Mouse (Mus musculus) kidney, embryonic 16.5 days (tissue): Measurements from ENCODE around the gene Dhdh. TPM values are rescaled to one million over a fixed set of nuclear protein-coding genes. Genes with fewer than 3 reads are reported as not detected.
"Not testable (repeated sequence)": the region's sequence is repeated elsewhere in the genome, so short reads cannot be mapped to it uniquely, and the experiment has no call there.

Experiments used
- ATAC-seq: fragments of 200-750 bp; cut with Nextera tagmentation; 2 replicates; pipeline ENCODE4 v1.8.0; 2017; ENCODE audit warnings: moderate TSS enrichment; ENCODE audit not compliant: low FRiP score, low TSS enrichment
- H3K27ac ChIP-seq: fragments of 300-500 bp; sonication (generic); 2 replicates; pipeline ENCODE4 v1.5.1; 2014; ENCODE audit warnings: low read length
- H3K27me3 ChIP-seq: fragments of 300-500 bp; sonication (generic); 2 replicates; pipeline ENCODE4 v1.6.1; 2014; ENCODE audit warnings: low read length, control low read depth, mixed read lengths; ENCODE audit not compliant: insufficient read depth
- H3K36me3 ChIP-seq: fragments of 300-500 bp; sonication (generic); 2 replicates; pipeline ENCODE4 v1.6.1; 2014; ENCODE audit warnings: low read length, control low read depth, mixed read lengths; ENCODE audit not compliant: insufficient read depth
- H3K4me1 ChIP-seq: fragments of 300-500 bp; sonication (generic); 2 replicates; pipeline ENCODE4 v1.6.1; 2014; ENCODE audit warnings: low read length, control low read depth, mixed read lengths; ENCODE audit not compliant: insufficient read depth
- H3K4me2 ChIP-seq: fragments of 300-500 bp; sonication (generic); replicated peaks from 2 replicates; pipeline ENCODE4 v1.6.1; 2014; ENCODE audit warnings: low read depth, low read length
- H3K4me3 ChIP-seq: fragments of 300-500 bp; sonication (generic); 2 replicates; pipeline ENCODE4 v1.5.1; 2014; ENCODE audit warnings: mild to moderate bottlenecking, low read length
- H3K9ac ChIP-seq: fragments of 300-500 bp; sonication (generic); replicated peaks from 2 replicates; pipeline ENCODE4 v1.6.1; 2014; ENCODE audit warnings: low read length
- H3K9me3 ChIP-seq: fragments of 300-500 bp; sonication (generic); 2 replicates; pipeline ENCODE4 v1.6.1; 2016; ENCODE audit warnings: low read length, control low read depth
- WGBS: fragments of 180-500 bp; shearing (Covaris S2); extraction: QIAGEN DNeasy Blood & Tissue Kit; methylation state at CpG from one replicate; pipeline ENCODE4 v1.1.7; 2014; 5-methylcytosine and 5-hydroxymethylcytosine counted together
- polyA plus RNA-seq: library from polyadenylated mRNA; unstranded; fragments of >200 nt; fragmentation: Nextera tagmentation; extraction: Ambion mirVana; gene quantifications from 2 replicates; pipeline ENCODE4 v1.2.1, GENCODE M21; 2015

Gene Dhdh
- 2.4 and 3.3 TPM in 2 replicates for polyA plus RNA-seq

- peak within 1 kb of the TSS; percentile 74 for H3K9ac ChIP-seq
- 10% methylated on average over 38 of the region's 38 CpGs for WGBS
- peak within 1 kb of the TSS; percentile 73 for H3K27ac ChIP-seq
- peak within 1 kb of the TSS; percentile 53 for H3K4me3 ChIP-seq
- H3K4me2 ChIP-seq = peak within 1 kb of the TSS; percentile 67
- peak; percentile 49 for ATAC-seq
- no peaks in the 10 kb centered on the region for H3K9me3 ChIP-seq
- no peaks in the 10 kb centered on the region for H3K27me3 ChIP-seq
- peaks cover 26% of the 10 kb centered on the region for H3K4me1 ChIP-seq
- H3K36me3 ChIP-seq = peaks cover 14% of the 10 kb centered on the region
These were observed at the start of gene Dhdh for GRCm38 (mm10) chr7:45488293-45489204. Dhdh (minus strand) TSS chr7:45488805.

- ATAC-seq = no peak
- no peaks in the 10 kb centered on the region for H3K9me3 ChIP-seq
- peaks cover 7% of the 10 kb centered on the region for H3K4me1 ChIP-seq
- H3K4me2 ChIP-seq = peak overlapping the region; percentile 83
- WGBS = 86% methylated on average over 10 of the region's 10 CpGs
- peak overlapping the region; percentile 43; the same call in 1 of the 2 replicates for H3K27ac ChIP-seq
- no peaks in the 10 kb centered on the region for H3K36me3 ChIP-seq
- H3K9ac ChIP-seq = peak overlapping the region; percentile 68
- H3K4me3 ChIP-seq = peak overlapping the region; percentile 61
- H3K27me3 ChIP-seq = no peaks in the 10 kb centered on the region
These were observed 49.0 kb upstream of the Dhdh start for GRCm38 (mm10) chr7:45537602-45538001.

GRCm38 (mm10) chr7:45535676-45536075, 47.1 kb upstream of the Dhdh start:
- Histone ChIP-seq H3K27ac (no peak overlapping the region), H3K4me3 (no peak overlapping the region), H3K27me3 (no peaks in the 10 kb centered on the region), H3K9me3 (no peaks in the 10 kb centered on the region), H3K36me3 (no peaks in the 10 kb centered on the region), H3K9ac (no peak overlapping the region), H3K4me1 (peaks cover 11% of the 10 kb centered on the region), H3K4me2 (no peak overlapping the region)
- no peak for ATAC-seq
- WGBS = 81% methylated on average over 1 of the region's 1 CpGs

- peak overlapping the region; percentile 45 for H3K9ac ChIP-seq
- no peaks in the 10 kb centered on the region for H3K9me3 ChIP-seq
- WGBS = 52% methylated on average over 2 of the region's 2 CpGs
- H3K4me1 ChIP-seq = peaks cover 28% of the 10 kb centered on the region
- H3K4me2 ChIP-seq = peak overlapping the region; percentile 33
- H3K36me3 ChIP-seq = no peaks in the 10 kb centered on the region
- H3K27me3 ChIP-seq = no peaks in the 10 kb centered on the region
- no peak for ATAC-seq
- H3K4me3 ChIP-seq = peak overlapping the region; percentile 16; the same call in 1 of the 2 replicates
- peak overlapping the region; percentile 43 for H3K27ac ChIP-seq
These were observed 42.0 kb upstream of the Dhdh start for GRCm38 (mm10) chr7:45530643-45531042.

GRCm38 (mm10) chr7:45529461-45529860, 40.9 kb upstream of the Dhdh start:
- H3K4me2 ChIP-seq = peak overlapping the region; percentile 33
- no peaks in the 10 kb centered on the region for H3K36me3 ChIP-seq
- H3K4me3 ChIP-seq = no peak overlapping the region
- H3K9ac ChIP-seq = peak overlapping the region; percentile 50; the same call in 1 of the 2 replicates
- ATAC-seq = no peak
- H3K27ac ChIP-seq = peak overlapping the region; percentile 71
- H3K27me3 ChIP-seq = no peaks in the 10 kb centered on the region
- no peaks in the 10 kb centered on the region for H3K9me3 ChIP-seq
- peaks cover 39% of the 10 kb centered on the region for H3K4me1 ChIP-seq
- WGBS = 5% methylated on average over 6 of the region's 6 CpGs

GRCm38 (mm10) chr7:45527169-45527568, 38.6 kb upstream of the Dhdh start:
- H3K27ac ChIP-seq, H3K27me3 ChIP-seq, H3K36me3 ChIP-seq, ATAC-seq, H3K4me3 ChIP-seq, H3K9ac ChIP-seq, H3K9me3 ChIP-seq: not testable (repeated sequence)
- Histone ChIP-seq H3K4me1 (peaks cover 52% of the 10 kb centered on the region), H3K4me2 (0 out of 2 replicates have a peak overlapping the region, but pooled peaks have one; percentile 89)
- WGBS = 91% methylated on average over 6 of the region's 6 CpGs

- H3K4me1 ChIP-seq = peaks cover 52% of the 10 kb centered on the region
- H3K9me3 ChIP-seq = no peaks in the 10 kb centered on the region
- no peaks in the 10 kb centered on the region for H3K27me3 ChIP-seq
- ATAC-seq = no peak
- 21% methylated on average over 7 of the region's 7 CpGs for WGBS
- peak overlapping the region; percentile 76 for H3K4me3 ChIP-seq
- peak overlapping the region; percentile 85 for H3K27ac ChIP-seq
- H3K9ac ChIP-seq = peak overlapping the region; percentile 80
- H3K4me2 ChIP-seq = peak overlapping the region; percentile 89
- no peaks in the 10 kb centered on the region for H3K36me3 ChIP-seq
These were observed 38.0 kb upstream of the Dhdh start for GRCm38 (mm10) chr7:45526474-45527120.

GRCm38 (mm10) chr7:45525809-45526473, 37.3 kb upstream of the Dhdh start, which contains the start of the genes Ppp1r15a and Plekha4:
Ppp1r15a (minus strand) TSS chr7:45526268.
Plekha4 (plus strand) TSS chr7:45526330.
- Histone ChIP-seq H3K4me3 (peak within 1 kb of the TSS; percentile 76), H3K36me3 (no peaks in the 10 kb centered on the region), H3K27me3 (no peaks in the 10 kb centered on the region), H3K4me2 (peak within 1 kb of the TSS; percentile 89), H3K27ac (peak within 1 kb of the TSS; percentile 85), H3K9me3 (no peaks in the 10 kb centered on the region), H3K9ac (peak within 1 kb of the TSS; percentile 80), H3K4me1 (peaks cover 54% of the 10 kb centered on the region)
- ATAC-seq = peak; percentile 81
- under 1% methylated on average over 54 of the region's 54 CpGs for WGBS

- Histone ChIP-seq H3K9me3 (no peaks in the 10 kb centered on the region), H3K27ac (peak overlapping the region; percentile 85), H3K27me3 (no peaks in the 10 kb centered on the region), H3K9ac (peak overlapping the region; percentile 80), H3K36me3 (no peaks in the 10 kb centered on the region), H3K4me2 (peak overlapping the region; percentile 89), H3K4me3 (peak overlapping the region; percentile 76), H3K4me1 (peaks cover 48% of the 10 kb centered on the region)
- WGBS = 14% methylated on average over 12 of the region's 12 CpGs
- no peak for ATAC-seq
These were observed 36.4 kb upstream of the Dhdh start for GRCm38 (mm10) chr7:45524841-45525621.
